Mouse (Mus musculus) liver, embryonic 14.5 days (tissue): ENCODE data around the gene Rasgrp2. TPM values are rescaled to one million over a fixed set of nuclear protein-coding genes. Genes with fewer than 3 reads are reported as not detected.

Experiments used
- ATAC-seq: fragments of 200-750 bp; cut with Nextera tagmentation; 2 replicates; pipeline ENCODE4 v1.8.0; 2017; ENCODE audit warnings: moderate number of reproducible peaks, mild to moderate bottlenecking, moderate library complexity; ENCODE audit not compliant: insufficient read depth
- DNase-seq, 3 experiments: peaks; one replicate each; pipeline ENCODE4 v3.0.0-alpha.2; 2012 to 2013; ENCODE audit warnings: low read depth in 3 of 3, low spot score in 3 of 3
- H3K27ac ChIP-seq: fragments of 300-500 bp; sonication (generic); 2 replicates; pipeline ENCODE4 v1.5.1; 2014; ENCODE audit warnings: moderate library complexity, mild to moderate bottlenecking, control low read depth, inconsistent platforms
- H3K27me3 ChIP-seq: fragments of 300-500 bp; sonication (generic); 2 replicates; pipeline ENCODE4 v1.6.1; 2014; ENCODE audit warnings: mild to moderate bottlenecking, low read length, moderate library complexity; ENCODE audit not compliant: control insufficient read depth, insufficient read depth
- H3K36me3 ChIP-seq: fragments of 300-500 bp; sonication (generic); replicated peaks from 2 replicates; pipeline ENCODE4 v1.6.1; 2014; ENCODE audit warnings: low read depth; ENCODE audit not compliant: control insufficient read depth, insufficient read depth
- H3K4me1 ChIP-seq, 2 experiments: fragments of 200-500 bp in 1 of 2; fragments of 300-500 bp in 1 of 2; sonication (generic) in 1 of 2; replicated peaks; 2 replicates each; pipeline ENCODE4 v1.6.1; 2012 to 2014; ENCODE audit warnings: antibody characterized with exemption in 1 of 2, inconsistent platforms in 1 of 2, low read length in 1 of 2; ENCODE audit not compliant: control insufficient read depth in 2 of 2, insufficient read depth in 2 of 2
- H3K4me2 ChIP-seq: fragments of 300-500 bp; sonication (generic); 2 replicates; pipeline ENCODE4 v1.6.1; 2014; ENCODE audit warnings: low read depth, mild to moderate bottlenecking, control low read depth, moderate library complexity
- H3K4me3 ChIP-seq, 2 experiments: fragments of 200-500 bp in 1 of 2; fragments of 300-500 bp in 1 of 2; sonication (generic) in 1 of 2; 2 replicates each; pipeline ENCODE4 v1.5.1; 2012 to 2014; ENCODE audit warnings: low read depth in 2 of 2, low read length in 2 of 2, mild to moderate bottlenecking in 2 of 2, control low read depth in 1 of 2, inconsistent platforms in 1 of 2, moderate library complexity in 1 of 2; ENCODE audit not compliant: insufficient read depth in 1 of 2
- H3K9ac ChIP-seq: fragments of 300-500 bp; sonication (generic); replicated peaks from 2 replicates; pipeline ENCODE4 v1.6.1; 2014; ENCODE audit warnings: mild to moderate bottlenecking, control low read depth, moderate library complexity
- H3K9me3 ChIP-seq: fragments of 300-500 bp; sonication (generic); 2 replicates; pipeline ENCODE4 v1.6.1; 2016; ENCODE audit warnings: low read length, mixed read lengths; ENCODE audit not compliant: control insufficient read depth
- CTCF ChIP-seq: IDR thresholded peaks from 2 replicates; pipeline ENCODE4 v1.5.1; 2016; ENCODE audit warnings: antibody characterized with exemption, low read depth, control low read depth
- EP300 ChIP-seq: IDR thresholded peaks from 2 replicates; pipeline ENCODE4 v1.6.1; 2016; ENCODE audit warnings: antibody characterized with exemption, low read depth
- WGBS: fragments of 180-500 bp; shearing (Covaris S2); extraction: QIAGEN DNeasy Blood & Tissue Kit; methylation state at CpG from one replicate; pipeline ENCODE4 v1.1.7; 2014; ENCODE audit not compliant: insufficient replicate concordance; 5-methylcytosine and 5-hydroxymethylcytosine counted together
- polyA plus RNA-seq, 2 experiments: library from polyadenylated mRNA; depleted of rRNA in 1 of 2; stranded (reverse) in 1 of 2; unstranded in 1 of 2; fragments of >200 nt; fragmentation: Nextera tagmentation in 1 of 2; extraction: Ambion mirVana in 1 of 2; gene quantifications; 2 replicates each; pipeline versions ENCODE4 v1.2.1 to v1.2.3; 2012 to 2014

The Rasgrp2 gene
- polyA plus RNA-seq, 2 experiments = 74.5 to 76.3 TPM

DNA sequence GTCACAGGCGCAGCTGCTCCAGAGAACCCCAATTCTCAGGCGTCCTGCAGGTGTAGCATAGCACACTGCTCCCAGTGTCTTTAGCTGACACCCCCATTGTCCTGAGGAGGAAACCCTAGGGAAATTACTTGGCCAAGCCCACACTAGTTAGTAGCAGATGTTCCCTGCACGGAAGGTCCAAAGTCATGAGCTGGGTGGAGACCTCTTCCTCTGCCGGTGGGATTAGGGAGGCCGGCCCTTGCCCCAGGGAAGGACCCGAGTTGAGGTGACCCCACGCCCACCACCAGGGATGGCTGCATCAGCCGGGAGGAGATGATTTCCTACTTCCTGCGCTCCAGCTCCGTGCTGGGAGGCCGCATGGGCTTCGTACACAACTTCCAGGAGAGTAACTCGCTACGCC, 13.7 kb downstream of the Rasgrp2 start:
- Histone ChIP-seq H3K9ac (no peak overlapping the region), H3K27ac (no peak overlapping the region), H3K9me3 (no peaks in the 10 kb centered on the region), H3K4me3 (no peak overlapping the region), H3K4me2 (no peak overlapping the region), H3K36me3 (no peaks in the 10 kb centered on the region), H3K4me1 (no peaks in the 10 kb centered on the region), H3K27me3 (no peaks in the 10 kb centered on the region)
- TF ChIP-seq CTCF = no peak
- TF ChIP-seq EP300 = no peak
- 67% methylated on average over 14 of the region's 14 CpGs for WGBS
- no peak for ATAC-seq
- no peak for DNase-seq

DNA sequence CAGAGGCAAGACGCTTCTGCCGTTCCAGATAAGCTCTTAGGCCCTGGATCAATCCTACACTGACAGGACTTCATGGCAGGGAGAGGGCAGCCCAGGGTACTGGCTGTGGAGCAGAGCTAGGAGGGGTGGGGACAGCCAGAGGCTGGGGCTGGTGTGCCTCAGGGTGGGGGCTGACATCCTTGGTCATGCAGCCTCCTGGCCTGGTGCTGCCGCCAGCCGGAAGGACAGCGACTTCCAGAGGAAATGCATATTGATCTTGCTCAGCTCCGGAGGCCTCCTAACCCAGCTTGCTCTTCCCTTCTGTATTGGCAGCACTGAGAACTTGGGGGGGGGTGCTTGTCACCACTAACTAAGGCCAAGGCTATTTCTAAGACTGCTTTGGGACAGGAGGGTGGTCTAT, 16.3 kb downstream of the Rasgrp2 start:
- 10% methylated on average over 6 of the region's 6 CpGs for WGBS
- H3K36me3 ChIP-seq = no peaks in the 10 kb centered on the region
- no peak for ATAC-seq
- TF ChIP-seq EP300 (no peak), CTCF (no peak)
- no peaks in the 10 kb centered on the region for H3K4me1 ChIP-seq
- no peaks in the 10 kb centered on the region for H3K9me3 ChIP-seq
- peaks cover 18% of the 10 kb centered on the region for H3K27me3 ChIP-seq
- H3K4me3 ChIP-seq = no peak overlapping the region
- H3K9ac ChIP-seq = no peak overlapping the region
- H3K4me2 ChIP-seq = no peak overlapping the region
- no peak overlapping the region for H3K27ac ChIP-seq
- DNase-seq = no peak

DNA sequence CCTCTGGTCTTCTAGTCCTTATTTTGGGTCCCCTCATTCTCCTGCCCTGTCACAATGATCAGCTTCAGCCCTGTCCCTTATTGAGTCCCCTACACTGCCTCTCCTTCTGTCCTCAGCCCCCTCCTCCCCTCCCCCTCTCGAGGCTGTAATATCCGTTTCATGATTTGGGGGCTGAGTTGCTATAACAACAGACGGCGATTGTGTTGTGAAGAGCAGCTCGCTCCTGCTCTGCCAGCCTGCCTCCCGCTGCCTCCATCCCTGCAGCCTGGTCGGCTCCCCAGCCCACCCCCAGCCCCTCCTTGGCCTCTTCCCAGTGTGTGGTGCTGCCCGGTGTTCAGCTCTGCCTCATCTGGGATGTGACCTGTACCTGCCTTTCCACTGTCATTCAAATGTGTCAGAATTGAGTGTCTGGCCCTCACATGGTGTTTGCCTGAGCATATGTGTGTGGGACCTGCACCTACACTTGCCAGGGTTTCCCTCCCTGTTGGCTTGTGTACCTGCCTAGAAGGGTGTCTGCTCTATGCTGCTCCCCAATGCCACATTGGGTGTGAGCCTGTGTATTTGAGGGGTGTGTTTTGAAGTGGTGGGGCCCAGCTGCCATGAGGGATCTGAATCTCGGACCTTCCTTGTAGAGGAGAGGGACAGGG, 17.1 kb downstream of the Rasgrp2 start:
- DNase-seq = no peak
- H3K27ac ChIP-seq = no peak overlapping the region
- H3K4me2 ChIP-seq = no peak overlapping the region
- H3K4me3 ChIP-seq = no peak overlapping the region
- no peak for TF ChIP-seq CTCF
- no peak for TF ChIP-seq EP300
- H3K36me3 ChIP-seq = no peaks in the 10 kb centered on the region
- ATAC-seq = no peak
- no peaks in the 10 kb centered on the region for H3K4me1 ChIP-seq
- H3K9ac ChIP-seq = no peak overlapping the region
- H3K9me3 ChIP-seq = no peaks in the 10 kb centered on the region
- peaks cover 23% of the 10 kb centered on the region for H3K27me3 ChIP-seq
- 19% methylated on average over 9 of the region's 9 CpGs for WGBS

DNA sequence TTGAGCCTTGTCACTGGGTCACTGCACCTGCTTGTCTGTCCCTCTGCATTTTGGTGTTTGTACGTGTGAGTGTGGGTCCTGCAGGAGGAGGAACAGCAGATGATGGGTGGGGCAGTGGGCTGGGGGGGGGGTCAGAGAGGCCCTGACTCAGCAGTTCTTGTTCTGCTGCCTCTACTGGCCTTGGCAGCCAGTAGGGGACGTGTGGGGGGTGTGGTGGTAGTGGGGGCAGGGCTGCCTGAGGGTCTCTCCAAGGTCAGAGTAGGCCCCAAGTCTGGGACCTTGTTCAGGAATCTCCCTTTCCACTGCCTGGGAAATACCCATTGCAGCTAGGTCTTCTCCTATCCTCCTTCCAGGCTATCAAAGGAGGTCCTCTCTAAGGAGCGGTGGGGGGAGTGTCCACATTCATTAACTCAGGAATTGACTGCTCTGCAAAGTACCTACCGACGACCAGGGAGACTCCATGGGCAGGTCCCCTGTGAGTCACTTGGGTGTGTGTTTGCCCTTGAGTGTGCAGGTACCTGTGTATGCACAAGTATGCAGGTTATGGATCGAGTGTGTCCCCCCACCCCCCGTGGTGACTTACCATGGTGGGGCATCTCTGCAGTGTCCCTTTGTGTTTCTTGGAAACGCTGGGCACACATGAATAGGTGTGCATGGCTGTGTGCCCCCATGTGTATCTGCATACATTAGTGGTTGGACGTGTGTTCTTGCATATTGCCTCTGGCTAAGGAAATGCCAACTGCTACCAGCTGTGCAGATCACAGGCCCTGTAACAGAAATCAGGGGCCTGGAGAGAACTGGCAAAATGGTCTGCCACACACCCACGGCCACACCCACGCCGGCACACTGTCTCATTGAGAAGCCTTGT, 18.0 kb downstream of the Rasgrp2 start:
- H3K4me2 ChIP-seq = no peak overlapping the region
- no peaks in the 10 kb centered on the region for H3K9me3 ChIP-seq
- H3K9ac ChIP-seq = no peak overlapping the region
- DNase-seq (no peak), ATAC-seq (no peak)
- H3K27ac ChIP-seq = no peak overlapping the region
- no peaks in the 10 kb centered on the region for H3K4me1 ChIP-seq
- TF ChIP-seq CTCF = no peak
- TF ChIP-seq EP300 = no peak
- H3K27me3 ChIP-seq = peaks cover 23% of the 10 kb centered on the region
- 55% methylated on average over 12 of the region's 12 CpGs for WGBS
- H3K36me3 ChIP-seq = no peaks in the 10 kb centered on the region
- no peak overlapping the region for H3K4me3 ChIP-seq

DNA sequence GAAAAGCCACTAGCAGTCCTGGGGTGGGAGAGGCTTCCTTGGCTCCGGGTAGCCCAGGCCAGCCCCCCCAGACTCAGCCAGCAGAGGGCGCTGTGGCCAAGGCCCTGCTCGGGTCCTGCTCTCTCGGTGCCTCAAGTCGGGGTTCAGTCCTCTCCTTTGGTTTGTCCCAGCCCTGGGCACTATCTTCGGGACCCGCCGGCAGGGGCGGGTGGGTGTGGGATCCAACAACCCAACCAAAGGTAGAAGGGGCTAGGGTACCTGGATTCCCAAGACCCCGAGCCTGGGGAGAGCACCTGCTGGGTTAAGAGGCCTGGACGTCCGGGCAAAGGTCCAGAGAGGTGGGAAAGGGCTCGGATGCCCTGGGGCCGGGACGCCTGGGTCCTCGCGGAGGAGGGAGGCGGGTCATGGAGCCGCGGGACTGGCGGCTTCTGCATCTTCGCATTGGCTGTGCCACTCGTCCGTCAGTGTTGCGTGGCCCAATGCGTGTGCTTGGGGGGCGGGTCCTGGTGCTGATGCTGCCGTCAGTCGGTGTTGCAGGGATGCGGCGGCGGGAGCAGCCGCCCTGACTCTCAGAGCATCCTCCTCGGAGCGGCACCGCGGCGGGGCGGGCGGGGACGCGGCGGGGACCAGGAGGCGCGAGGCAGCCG, 19.2 kb downstream of the Rasgrp2 start, which contains the start of gene Nrxn2:
Nrxn2 (plus strand) TSS at position 499 of the 647 bp plus-strand sequence.
- ATAC-seq (peak; percentile 70), DNase-seq (peak; percentile 46 to 52 (median 51))
- no peaks in the 10 kb centered on the region for H3K36me3 ChIP-seq
- H3K4me3 ChIP-seq = peak within 1 kb of the TSS; percentile 18 to 39; a peak in 2 of 4 replicates
- H3K27ac ChIP-seq = no peak within 1 kb of the TSS
- H3K4me2 ChIP-seq = peak within 1 kb of the TSS; percentile 70
- H3K4me1 ChIP-seq = no peaks in the 10 kb centered on the region
- WGBS = under 1% methylated on average over 46 of the region's 46 CpGs
- no peak for TF ChIP-seq EP300
- peak; percentile 94 for TF ChIP-seq CTCF
- H3K9me3 ChIP-seq = no peaks in the 10 kb centered on the region
- no peak within 1 kb of the TSS for H3K9ac ChIP-seq
- H3K27me3 ChIP-seq = peaks cover 26% of the 10 kb centered on the region
